Mouse (Mus musculus) kidney, adult 2 months (tissue): Measurements from ENCODE around the gene Shank2.

ENCODE experiments used
- CTCF ChIP-seq: fragments of 200-500 bp; conservative IDR thresholded peaks from 2 replicates; pipeline ENCODE4 v1.5.1; 2011; ENCODE audit warnings: low read depth, mild to moderate bottlenecking, control low read depth, low read length, moderate library complexity, mixed read lengths; ENCODE audit not compliant: insufficient read depth, insufficient read length
- POLR2A ChIP-seq: fragments of 200-500 bp; IDR thresholded peaks from one replicate; pipeline ENCODE4 v1.6.1; 2011; ENCODE audit warnings: low read depth, low read length, control low read depth

DNA sequence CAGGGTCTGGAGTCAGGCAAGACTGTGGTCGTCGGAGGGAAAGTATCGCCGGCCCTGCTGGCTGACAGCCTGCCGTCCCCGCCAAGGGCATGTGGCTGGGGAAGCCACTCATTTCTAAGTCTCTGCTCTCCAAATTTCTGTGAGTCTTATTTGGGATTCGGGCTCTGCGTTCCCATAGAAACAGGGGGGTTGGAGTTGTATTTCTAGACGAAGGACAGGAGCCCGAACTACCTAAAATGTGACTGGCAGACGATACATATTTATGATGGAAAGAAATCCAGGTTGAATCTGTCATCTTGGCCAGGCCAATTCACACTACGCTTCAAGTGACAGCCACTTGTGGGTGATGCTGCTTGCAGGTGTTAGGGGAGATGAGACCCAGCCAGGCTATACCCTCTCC lies 92.4 kb downstream of the Shank2 start:
- no peak for TF ChIP-seq POLR2A
- no peak for TF ChIP-seq CTCF
